Mouse (Mus musculus) bone marrow, adult 2 months (tissue): ENCODE measurements at regions not wholly inside any gene's neighbourhood (a gene's known extent, or its start where the extent isn't known, plus 50 kb on each side); places are given as distances from the start of the nearest gene placed in this dataset.
"Not testable (repeated sequence)": the region's sequence is repeated elsewhere in the genome, so short reads cannot be mapped to it uniquely, and the experiment has no call there.

Experiments used
- H3K27ac ChIP-seq: fragments of 200-500 bp; 2 replicates; pipeline ENCODE4 v1.5.1; 2012; ENCODE audit warnings: low read depth, mild to moderate bottlenecking, control low read depth, inconsistent platforms, low read length; ENCODE audit not compliant: control insufficient read depth, poor library complexity, insufficient read depth
- H3K4me1 ChIP-seq: fragments of 200-500 bp; 2 replicates; pipeline ENCODE4 v1.6.1; 2011; ENCODE audit warnings: low read length; ENCODE audit not compliant: control insufficient read depth, insufficient read depth
- H3K4me3 ChIP-seq: fragments of 200-500 bp; replicated peaks from 2 replicates; pipeline ENCODE3; 2011; ENCODE audit warnings: mild to moderate bottlenecking, low read depth, low read length, control low read depth; ENCODE audit not compliant: control insufficient read depth
- CTCF ChIP-seq: fragments of 200-500 bp; IDR thresholded peaks from 2 replicates; pipeline ENCODE4 v1.5.1; 2011; ENCODE audit warnings: low read length, control low read depth; ENCODE audit not compliant: control insufficient read depth, insufficient read depth
- POLR2A ChIP-seq: fragments of 200-500 bp; IDR thresholded peaks from 2 replicates; pipeline ENCODE4 v1.6.1; 2011; ENCODE audit warnings: low read depth, mild to moderate bottlenecking, control low read depth, low read length, borderline replicate concordance; ENCODE audit not compliant: control insufficient read depth
- WGBS: fragments of 180-500 bp; shearing (Covaris S2); methylation state at CpG from one replicate; pipeline ENCODE4 v1.1.7; 2018; 5-methylcytosine and 5-hydroxymethylcytosine counted together

DNA sequence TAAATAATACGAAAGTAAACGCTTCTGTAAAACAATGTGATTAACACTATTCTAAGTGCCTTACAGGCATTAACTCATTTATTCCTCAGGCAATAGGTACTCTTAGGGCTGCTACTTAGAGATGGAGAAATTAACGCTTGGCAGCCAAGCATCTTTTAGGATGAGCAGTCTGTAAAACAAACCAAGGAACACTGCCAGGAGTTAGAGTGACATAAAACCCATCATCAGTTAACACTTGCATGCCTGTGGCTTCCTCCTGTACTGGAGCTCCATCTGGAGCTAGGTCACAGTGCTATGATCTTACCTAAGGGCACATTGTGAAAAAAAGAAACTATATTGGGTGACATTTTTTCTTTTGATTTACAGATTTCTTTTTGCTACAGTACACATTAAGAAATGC is 209.4 kb upstream of the Zfp770 start:
- Histone ChIP-seq H3K4me1 (no peaks in the 10 kb centered on the region), H3K4me3 (no peak overlapping the region), H3K27ac (no peak overlapping the region)
- WGBS: 79% methylated on average over 3 of the region's 3 CpGs
- no peak for TF ChIP-seq POLR2A
- no peak for TF ChIP-seq CTCF

DNA sequence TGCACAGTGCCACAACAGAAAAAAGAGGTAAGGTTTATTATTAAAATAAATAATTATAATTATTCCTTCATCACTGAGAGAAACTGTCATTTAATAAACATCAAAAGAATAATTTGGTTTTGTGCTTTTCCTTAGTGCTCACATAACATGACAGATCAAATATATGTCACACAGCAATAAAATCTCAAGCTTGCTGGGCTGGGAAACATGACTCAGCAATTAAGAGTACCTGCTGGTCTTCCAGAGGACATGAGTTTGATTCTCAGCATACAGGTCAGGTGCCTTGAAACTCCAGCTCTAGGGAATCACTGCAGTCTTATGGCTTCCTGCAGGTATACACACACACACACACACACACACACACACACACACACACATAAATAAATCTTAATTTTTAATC is 208.3 kb upstream of the Zfp770 start:
- no peak overlapping the region for H3K27ac ChIP-seq
- H3K4me1 ChIP-seq: no peaks in the 10 kb centered on the region
- TF ChIP-seq CTCF (no peak), POLR2A (no peak)
- no peak overlapping the region for H3K4me3 ChIP-seq

DNA sequence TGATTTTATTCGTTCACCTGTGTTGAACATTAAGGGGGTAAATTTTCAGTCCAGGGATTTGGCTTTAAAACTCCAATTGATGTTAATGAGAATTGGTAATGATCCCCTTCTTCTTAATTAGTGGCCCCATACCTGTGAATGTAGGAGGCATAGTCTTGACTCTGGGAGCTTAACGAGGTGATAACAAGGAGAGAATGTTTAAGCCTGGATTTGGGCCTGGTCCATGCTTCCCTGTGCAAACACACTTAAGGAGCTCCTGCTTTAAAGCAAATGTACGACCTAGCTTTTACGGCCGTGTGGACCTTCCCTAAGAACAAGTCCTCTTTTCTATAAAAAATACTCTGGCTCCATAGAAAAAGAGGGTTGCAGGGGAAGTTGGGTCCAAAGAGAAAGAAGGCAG is 206.1 kb upstream of the Zfp770 start:
- Histone ChIP-seq H3K4me3 (no peak overlapping the region), H3K4me1 (no peaks in the 10 kb centered on the region), H3K27ac (no peak overlapping the region)
- TF ChIP-seq POLR2A (no peak), CTCF (no peak)
- WGBS: 59% methylated on average over 5 of the region's 5 CpGs

DNA sequence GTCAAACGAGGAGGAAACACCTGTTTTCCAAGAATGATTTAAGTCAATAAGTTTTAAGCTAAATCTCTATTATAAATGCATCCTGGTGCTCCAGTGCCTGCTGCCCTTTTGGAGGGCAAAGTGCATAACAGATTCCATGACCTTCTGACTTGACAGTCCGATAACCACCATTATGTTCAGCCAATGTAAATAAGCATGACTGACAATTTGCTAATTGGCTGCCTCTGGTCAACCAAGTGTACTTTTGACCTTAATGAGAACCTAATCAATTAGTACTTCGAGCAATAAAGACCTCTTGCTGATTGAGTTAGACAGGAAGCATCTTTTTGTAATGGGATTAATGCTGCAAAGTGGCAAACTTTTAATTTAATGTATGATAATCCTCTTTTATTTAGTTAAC is 183.3 kb upstream of the Zfp770 start:
- WGBS: 62% methylated on average over 3 of the region's 3 CpGs
- no peaks in the 10 kb centered on the region for H3K4me1 ChIP-seq
- no peak for TF ChIP-seq CTCF
- TF ChIP-seq POLR2A: no peak
- no peak overlapping the region for H3K4me3 ChIP-seq
- no peak overlapping the region for H3K27ac ChIP-seq

DNA sequence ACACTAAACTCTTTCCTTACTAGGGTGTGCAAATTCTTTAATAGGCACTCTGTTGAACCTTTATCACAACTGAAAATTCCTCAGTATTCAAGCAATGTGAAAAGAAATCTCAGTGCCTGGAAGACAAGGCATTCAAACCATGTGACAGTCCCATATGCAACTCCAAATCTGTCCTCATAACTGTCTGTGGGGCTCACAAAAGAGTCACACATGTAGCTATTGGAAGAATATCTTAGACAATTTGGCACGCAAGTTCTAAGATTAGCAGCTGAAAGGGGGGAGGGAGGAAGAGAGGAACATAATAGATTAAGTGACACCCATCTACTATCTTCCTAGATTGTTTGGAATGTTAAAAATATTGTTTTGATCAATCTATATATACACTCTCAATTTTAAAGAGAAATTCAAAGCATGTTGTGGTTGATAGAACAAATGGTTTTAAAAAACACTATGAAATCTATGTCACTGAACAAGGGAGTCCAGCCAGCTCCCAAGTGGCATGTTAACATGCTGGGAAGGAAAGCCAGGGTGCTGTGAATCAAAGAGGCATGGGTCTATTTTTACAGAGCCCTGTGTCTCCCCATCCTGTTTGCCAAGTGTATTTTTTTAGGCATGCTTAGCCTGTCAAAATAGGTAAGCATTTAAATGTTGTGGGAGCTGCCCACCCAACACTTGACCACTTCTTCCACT is 177.7 kb upstream of the Zfp770 start:
- Histone ChIP-seq H3K4me3 (no peak overlapping the region), H3K4me1 (no peaks in the 10 kb centered on the region), H3K27ac (no peak overlapping the region)
- 83% methylated on average over 1 of the region's 1 CpGs for WGBS
- no peak for TF ChIP-seq POLR2A
- no peak for TF ChIP-seq CTCF

DNA sequence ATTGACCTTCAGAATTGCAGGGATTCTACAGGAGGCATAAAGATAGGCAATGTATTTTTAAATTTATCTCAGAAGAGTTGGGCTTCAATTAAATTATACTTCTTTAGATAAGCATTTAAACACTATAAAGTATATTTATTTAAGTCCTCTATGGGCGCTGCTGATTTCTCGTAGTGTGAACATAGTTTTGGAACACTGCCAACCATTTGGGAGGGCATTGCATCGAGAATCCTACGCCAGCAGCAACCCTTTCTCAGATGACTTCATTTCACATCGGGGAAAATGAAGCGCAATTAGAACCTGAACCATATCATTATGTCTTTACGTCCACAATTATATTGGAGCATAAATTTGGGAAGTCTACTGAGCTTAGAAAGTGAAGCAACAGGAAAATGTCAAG is 172.2 kb upstream of the Zfp770 start:
- Histone ChIP-seq H3K27ac (no peak overlapping the region), H3K4me3 (no peak overlapping the region), H3K4me1 (no peaks in the 10 kb centered on the region)
- 79% methylated on average over 7 of the region's 7 CpGs for WGBS
- TF ChIP-seq POLR2A (no peak), CTCF (no peak)

DNA sequence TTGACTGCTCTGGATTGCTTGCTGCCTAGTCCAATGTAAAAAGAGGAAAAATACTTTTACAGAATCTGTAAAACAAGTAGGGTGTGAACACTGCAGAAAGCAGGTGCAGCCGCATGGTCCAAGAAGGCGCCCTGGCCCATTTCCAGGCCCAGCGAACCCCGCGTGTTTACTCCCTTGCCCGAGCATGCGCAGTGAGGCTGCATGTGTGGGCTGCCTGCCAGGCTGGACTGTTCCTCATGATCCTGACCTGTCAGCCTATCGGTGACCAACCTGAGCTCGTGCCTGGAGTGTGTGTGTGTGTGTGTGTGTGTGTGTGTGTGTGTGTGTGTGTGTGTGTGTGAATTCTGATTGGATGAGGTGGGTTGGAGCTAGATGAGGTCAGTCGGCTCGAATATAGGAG is 152.6 kb upstream of the Zfp770 start:
- H3K4me3 ChIP-seq, H3K4me1 ChIP-seq, H3K27ac ChIP-seq: not testable (repeated sequence)
- 84% methylated on average over 11 of the region's 11 CpGs for WGBS

DNA sequence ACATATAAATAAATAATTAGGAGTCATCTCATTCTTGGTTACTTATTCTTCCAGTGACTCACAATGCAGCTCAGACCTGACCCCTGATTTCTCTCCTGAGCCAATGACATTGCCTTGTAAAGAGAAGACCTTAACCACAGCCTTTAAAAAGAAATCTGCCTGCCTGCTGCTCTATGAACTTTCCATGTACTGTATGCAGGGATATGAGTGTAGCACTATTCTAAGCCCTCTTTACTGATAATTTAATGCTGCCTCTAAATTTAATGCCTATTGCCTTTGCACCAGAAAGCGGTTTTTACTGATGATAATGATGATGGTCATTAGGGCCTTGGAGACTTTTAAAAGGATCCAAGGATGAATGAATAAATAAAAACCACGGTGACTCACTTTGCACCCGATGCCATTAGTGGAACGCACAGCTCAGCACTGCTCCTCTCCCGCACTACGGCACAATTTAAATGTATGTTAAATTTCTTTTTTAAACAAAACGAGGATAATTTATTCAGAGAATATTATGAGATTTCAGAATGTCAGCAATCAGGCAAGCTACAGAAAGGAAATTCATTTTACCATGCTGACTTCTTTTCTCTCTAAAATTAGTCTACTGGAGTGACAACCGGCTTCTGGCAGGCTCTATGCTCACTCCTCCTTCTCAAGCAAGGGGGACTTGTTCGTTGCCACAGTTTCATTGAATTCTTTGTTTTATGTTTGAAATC is 139.5 kb upstream of the Zfp770 start:
- no peak overlapping the region for H3K27ac ChIP-seq
- no peak for TF ChIP-seq POLR2A
- TF ChIP-seq CTCF: no peak
- H3K4me3 ChIP-seq: no peak overlapping the region
- H3K4me1 ChIP-seq: no peaks in the 10 kb centered on the region
- WGBS: 80% methylated on average over 9 of the region's 9 CpGs

DNA sequence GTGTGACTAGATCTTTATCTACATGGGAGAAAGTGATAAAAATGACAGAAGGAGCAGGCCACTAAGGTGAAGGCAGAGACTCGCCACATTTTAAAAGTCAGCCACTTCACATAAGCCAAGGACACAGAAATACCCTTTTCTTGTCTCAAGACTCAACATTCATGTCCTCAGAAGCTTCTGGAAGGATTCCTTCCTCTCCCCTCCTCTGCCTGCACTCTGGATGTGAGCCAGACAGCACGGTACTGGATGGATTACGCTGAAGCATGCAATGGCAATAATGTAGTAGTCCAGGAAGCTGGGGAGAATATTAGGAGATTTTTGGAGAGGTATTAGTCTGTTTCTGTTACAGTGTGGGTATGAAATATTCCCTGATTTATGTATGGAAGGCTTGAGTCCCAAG is 100.5 kb upstream of the Zfp770 start:
- Histone ChIP-seq H3K27ac (no peak overlapping the region), H3K4me3 (no peak overlapping the region), H3K4me1 (no peaks in the 10 kb centered on the region)
- 72% methylated on average over 3 of the region's 3 CpGs for WGBS
- TF ChIP-seq CTCF (no peak), POLR2A (no peak)
